Mouse (Mus musculus) stomach, postnatal 0 days (tissue): ENCODE measurements at regions not wholly inside any gene's neighbourhood (a gene's known extent, or its start where the extent isn't known, plus 50 kb on each side); places are given as distances from the start of the nearest gene placed in this dataset.

Source experiments
- CTCF ChIP-seq: IDR thresholded peaks from 2 replicates; pipeline ENCODE4 v1.5.1; 2016; ENCODE audit warnings: antibody characterized with exemption, low read depth, mild to moderate bottlenecking, moderate library complexity
- EP300 ChIP-seq: optimal IDR thresholded peaks from 2 replicates; pipeline ENCODE3; 2016; ENCODE audit warnings: antibody characterized with exemption

DNA sequence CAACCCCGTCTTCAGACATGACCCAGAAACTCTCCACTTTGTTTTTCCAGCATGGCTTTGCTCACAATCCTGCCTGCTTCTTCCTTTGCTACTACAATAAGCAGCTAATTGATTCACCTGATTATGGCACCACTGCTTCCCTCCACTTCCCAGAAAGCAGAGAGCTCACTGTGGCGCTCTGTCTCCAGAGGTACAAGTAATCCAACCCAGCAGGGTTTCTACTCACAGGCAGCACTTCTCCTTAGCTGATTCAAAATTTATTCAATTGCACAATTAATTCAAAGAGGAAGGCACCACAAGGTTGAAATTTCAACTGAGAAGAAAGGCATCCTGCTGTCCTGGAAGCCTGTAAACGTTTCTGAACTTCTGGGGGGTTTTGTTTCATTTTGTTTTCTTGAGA is 293.9 kb downstream of the Ptprc start:
- TF ChIP-seq CTCF (no peak), EP300 (no peak)
